Mouse (Mus musculus) right cerebral cortex, adult 2 months (tissue): Measurements from ENCODE around the gene Tle3.

Experiments
- DNase-seq, 2 experiments: peaks; one replicate each; pipeline ENCODE4 v3.0.0; 2021 to 2022; ENCODE audit warnings: low spot score in 2 of 2

Gene Tle3

GRCm38 (mm10) chr9:61376650-61377049, 4.5 kb downstream of the Tle3 start:
- no peak for DNase-seq

- DNase-seq, result no peak
Measured at GRCm38 (mm10) chr9:61377706-61378479, 5.7 kb downstream of the Tle3 start.

DNA sequence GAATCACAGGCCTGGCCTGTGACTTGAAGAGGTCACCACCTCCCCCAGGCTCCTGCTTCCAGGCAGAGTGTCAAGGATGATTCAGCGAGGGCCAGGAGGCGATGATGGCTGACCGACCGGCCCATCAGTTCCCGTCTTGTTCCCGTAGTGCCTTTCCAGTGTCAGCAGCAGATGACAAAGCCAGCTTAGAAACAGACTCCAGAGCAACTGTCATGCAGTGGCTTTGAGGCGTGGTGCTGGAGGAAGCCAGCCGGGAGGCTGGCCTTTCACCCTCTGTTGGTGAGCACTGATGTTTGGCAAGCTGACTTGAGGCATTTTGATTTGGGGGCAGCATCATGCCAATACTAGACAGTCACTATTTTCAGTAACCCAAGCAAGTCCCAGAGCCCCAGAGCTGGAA, 6.3 kb downstream of the Tle3 start:
- DNase-seq, result no peak

GRCm38 (mm10) chr9:61379016-61379634, 7.0 kb downstream of the Tle3 start:
- no peak for DNase-seq

- no peak for DNase-seq
Measured at GRCm38 (mm10) chr9:61380258-61381062, 8.3 kb downstream of the Tle3 start.

- no peak for DNase-seq
Measured at GRCm38 (mm10) chr9:61381063-61381408, 8.9 kb downstream of the Tle3 start.

GRCm38 (mm10) chr9:61381445-61381844, 9.3 kb downstream of the Tle3 start:
- no peak for DNase-seq

DNA sequence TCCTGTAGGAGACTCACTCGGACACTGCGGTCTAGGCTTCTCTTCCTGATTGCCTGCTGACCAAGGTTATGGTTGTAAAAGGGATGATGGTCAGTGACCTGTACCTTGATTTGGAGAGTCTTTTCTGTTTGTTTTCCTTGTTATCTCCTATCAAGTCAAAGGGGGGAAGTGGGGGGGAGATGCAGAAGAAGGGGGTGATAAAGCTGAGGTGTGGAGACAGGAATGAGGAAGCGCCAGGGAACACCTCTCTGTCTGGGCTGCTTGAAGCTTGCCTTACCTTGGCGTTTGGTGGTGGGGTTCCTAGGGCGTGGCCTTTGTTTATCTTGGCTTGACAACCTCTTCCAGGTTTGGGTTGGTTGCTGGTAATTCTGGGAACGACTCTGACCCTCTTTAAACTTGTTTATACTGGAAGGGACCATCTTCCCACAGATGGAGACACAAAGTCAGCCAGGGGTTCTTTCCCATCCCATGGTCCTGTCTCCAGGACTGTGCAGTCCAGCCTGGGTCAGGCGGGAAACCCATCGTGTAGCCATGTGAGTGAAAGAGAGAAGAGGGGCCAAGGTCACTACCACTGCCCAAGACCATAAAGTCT, 10.5 kb downstream of the Tle3 start:
- DNase-seq, result no peak

DNA sequence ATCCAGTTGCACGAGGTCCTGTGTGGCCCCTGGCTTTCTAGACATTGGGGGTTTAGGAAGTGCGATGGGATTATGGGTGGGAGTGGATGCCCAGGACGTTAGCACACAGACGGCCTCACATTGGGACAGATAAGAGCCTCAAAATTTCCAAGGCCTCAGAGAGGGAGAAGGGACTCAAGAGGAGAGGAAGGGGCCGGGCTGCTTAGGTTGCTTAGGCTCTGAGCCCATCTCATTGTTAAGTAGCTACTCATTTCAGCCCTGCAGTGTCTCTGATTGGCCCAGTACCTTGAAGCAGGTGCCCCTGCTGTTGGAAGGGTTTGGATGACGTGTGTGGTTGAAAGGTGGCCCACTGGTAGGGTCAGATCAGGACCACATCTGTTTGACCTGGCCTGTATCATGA, 11.9 kb downstream of the Tle3 start:
- DNase-seq, result no peak

- DNase-seq, result no peak
Measured at GRCm38 (mm10) chr9:61384646-61385443, 12.7 kb downstream of the Tle3 start.

GRCm38 (mm10) chr9:61385753-61386152, 13.6 kb downstream of the Tle3 start:
- DNase-seq, result no peak

GRCm38 (mm10) chr9:61386314-61386713, 14.1 kb downstream of the Tle3 start:
- no peak for DNase-seq

DNA sequence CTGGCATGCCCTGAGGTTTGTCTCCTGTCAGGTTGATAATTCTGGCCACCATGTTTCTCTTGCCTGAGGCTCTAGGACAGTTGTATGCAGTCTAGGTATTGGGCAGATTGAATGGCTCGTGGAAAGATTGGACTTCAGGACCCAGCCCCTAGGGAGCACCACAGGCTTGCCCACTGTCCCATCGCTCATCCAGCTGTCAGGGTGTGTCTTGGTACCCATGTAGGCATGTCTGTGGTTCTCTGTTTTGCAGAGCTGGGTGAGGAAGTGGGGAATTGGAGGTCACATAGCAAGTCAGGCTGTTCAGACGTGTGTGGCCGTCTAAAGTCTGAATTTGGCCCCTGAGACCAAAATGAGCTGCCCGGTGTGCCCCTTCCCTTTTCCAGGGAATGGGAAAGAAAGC, 15.6 kb downstream of the Tle3 start:
- DNase-seq, result no peak

DNA sequence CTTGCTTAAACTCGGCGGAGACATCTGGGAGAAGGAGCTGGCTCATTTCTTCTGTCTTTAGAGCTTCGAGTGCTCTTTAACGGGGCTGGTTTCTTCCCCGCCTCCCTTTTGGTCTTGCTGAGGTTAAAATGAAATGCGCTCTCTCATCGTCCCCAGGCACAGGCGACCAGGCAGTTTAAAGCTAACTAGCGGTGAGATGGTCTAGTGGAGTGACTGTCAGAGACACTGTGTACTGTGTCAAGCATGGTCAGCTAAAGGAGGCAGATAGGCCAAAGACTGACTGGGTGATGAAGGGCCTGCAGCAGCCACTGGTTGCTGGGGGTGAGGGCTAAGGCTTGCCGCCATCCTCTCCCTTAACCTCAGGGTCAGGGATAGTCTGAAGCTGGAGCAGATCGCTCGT, 16.0 kb downstream of the Tle3 start:
- no peak for DNase-seq

DNA sequence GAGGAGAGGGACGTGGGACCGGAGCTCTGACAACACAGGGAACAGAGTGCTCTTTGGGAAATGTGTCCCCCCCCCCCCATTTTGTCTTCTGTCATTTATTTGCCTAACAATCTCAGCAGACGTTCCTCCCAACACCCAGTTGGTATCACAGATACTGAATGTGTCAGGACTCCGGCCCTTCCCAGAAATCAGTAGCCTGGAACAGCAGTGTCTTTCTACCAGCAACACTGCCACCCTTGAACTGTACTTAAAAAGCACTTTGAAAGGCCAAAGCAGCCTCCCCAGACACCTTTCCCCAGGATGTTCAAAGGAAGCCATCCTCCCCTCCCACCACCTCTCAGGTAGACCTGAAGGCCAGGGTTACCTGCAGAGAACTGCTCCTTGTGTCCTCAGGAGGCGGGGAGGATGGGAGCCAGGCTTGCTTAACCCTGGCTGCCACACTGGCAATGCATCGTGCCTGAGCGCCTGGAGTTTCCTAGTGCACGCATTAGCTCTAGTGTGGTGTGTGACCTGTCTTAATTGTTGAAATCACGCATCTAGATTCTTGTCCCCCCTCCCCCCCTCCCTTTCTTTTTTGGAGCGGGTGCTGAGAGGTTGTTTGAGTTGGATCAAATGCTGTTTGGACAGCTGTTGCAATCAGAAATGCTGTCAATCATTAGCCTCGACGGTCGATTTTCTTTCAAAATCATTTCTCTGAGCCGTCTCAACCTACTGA, 16.7 kb downstream of the Tle3 start:
- no peak for DNase-seq

- DNase-seq, result no peak
Measured at GRCm38 (mm10) chr9:61389404-61389701, 17.2 kb downstream of the Tle3 start.

DNA sequence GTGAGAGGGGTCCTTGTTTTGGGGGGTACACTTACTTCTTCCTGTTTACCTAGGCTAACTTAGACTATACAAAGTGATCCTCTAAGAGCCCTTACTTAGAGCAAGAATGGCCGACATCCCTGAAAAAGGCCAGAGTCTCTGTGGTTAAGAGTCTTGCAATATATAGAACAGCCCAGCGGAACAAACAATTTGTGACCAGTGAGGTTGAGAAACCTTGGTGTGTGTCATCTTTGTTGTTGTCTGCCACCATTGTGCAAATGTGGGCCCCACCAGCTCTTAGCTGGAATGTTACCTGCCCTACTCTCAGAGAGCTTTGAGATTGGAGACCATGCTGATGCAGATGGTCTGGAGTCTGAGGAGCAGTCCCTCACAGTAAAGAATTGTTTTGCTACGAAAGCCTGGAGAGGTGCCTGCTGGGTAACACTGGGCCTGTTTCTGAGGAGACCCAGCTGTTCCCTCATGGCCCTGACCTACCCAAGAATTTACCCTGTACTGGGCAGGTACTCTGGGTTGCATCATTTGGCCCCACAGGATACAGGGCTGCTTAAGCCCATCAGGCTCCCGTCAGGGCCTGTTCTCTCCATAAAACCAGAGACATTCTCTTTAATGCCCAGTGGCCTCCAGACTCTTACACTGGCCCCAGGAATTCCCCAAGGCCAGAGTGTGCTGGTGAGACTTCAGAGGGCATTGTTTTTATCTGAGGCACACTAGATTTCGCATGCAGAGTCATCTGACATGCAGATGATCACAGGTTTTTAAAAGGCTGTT, 19.6 kb downstream of the Tle3 start:
- no peak for DNase-seq

- no peak for DNase-seq
Measured at GRCm38 (mm10) chr9:61392338-61392620, 20.1 kb downstream of the Tle3 start.

DNA sequence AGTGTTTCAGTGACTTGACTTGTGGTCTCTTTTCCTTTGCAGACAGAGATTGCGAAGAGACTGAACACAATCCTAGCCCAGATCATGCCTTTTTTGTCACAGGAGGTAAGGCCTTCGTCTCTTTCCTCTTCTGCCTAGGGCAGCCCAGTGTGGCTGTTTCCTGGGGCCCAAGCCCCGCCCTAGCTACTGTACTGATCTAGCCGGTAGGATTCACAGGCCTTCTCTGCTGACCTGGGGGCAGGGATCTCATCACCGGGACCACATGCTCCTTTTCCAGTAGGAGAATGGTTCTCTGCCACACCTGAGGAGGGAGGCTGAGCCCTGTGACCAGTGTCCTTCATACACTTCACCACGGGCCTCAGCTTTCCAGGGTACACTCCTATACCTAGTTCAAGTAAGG, 21.0 kb downstream of the Tle3 start:
- DNase-seq, result no peak

- DNase-seq, result no peak
Measured at GRCm38 (mm10) chr9:61393847-61394246, 21.7 kb downstream of the Tle3 start.

GRCm38 (mm10) chr9:61395071-61395470, 22.9 kb downstream of the Tle3 start:
- no peak for DNase-seq
